Mouse (Mus musculus) thymus, postnatal 25 days (tissue): Measurements from ENCODE around the gene Pygb.

ENCODE experiments used
- DNase-seq: peaks from one replicate; pipeline ENCODE4 v3.0.0; 2022

The Pygb gene

GRCm38 (mm10) chr2:150842049-150842461, 55.5 kb downstream of the Pygb start:
- no peak for DNase-seq

GRCm38 (mm10) chr2:150844798-150845197, 58.3 kb downstream of the Pygb start:
- DNase-seq = no peak

- DNase-seq = no peak
These were observed 61.0 kb downstream of the Pygb start for GRCm38 (mm10) chr2:150847436-150847995.

GRCm38 (mm10) chr2:150851251-150851650, 64.7 kb downstream of the Pygb start:
- no peak for DNase-seq

GRCm38 (mm10) chr2:150855186-150855585, 68.7 kb downstream of the Pygb start:
- DNase-seq = no peak

GRCm38 (mm10) chr2:150858724-150859487, 72.4 kb downstream of the Pygb start:
- no peak for DNase-seq

GRCm38 (mm10) chr2:150859709-150860470, 73.4 kb downstream of the Pygb start:
- DNase-seq = no peak

- DNase-seq = no peak
These were observed 74.6 kb downstream of the Pygb start for GRCm38 (mm10) chr2:150861128-150861527.

GRCm38 (mm10) chr2:150867021-150867420, 80.5 kb downstream of the Pygb start:
- no peak for DNase-seq

- peak; percentile 8 for DNase-seq
These were observed 82.9 kb downstream of the Pygb start for GRCm38 (mm10) chr2:150869446-150869845.

- DNase-seq = no peak
These were observed 88.0 kb downstream of the Pygb start for GRCm38 (mm10) chr2:150874508-150874907.

- DNase-seq = no peak
These were observed 88.7 kb downstream of the Pygb start for GRCm38 (mm10) chr2:150875226-150875625.

- no peak for DNase-seq
These were observed 91.0 kb downstream of the Pygb start for GRCm38 (mm10) chr2:150877561-150877960.
